Mouse (Mus musculus) lung, postnatal 0 days (tissue): ENCODE results near the gene Zdhhc22.

Experiments used
- CTCF ChIP-seq: IDR thresholded peaks from 2 replicates; pipeline ENCODE4 v1.5.1; 2016; ENCODE audit warnings: antibody characterized with exemption, mild to moderate bottlenecking
- EP300 ChIP-seq: IDR thresholded peaks from 2 replicates; pipeline ENCODE4 v1.6.1; 2016; ENCODE audit warnings: antibody characterized with exemption, mild to moderate bottlenecking, control low read depth

- TF ChIP-seq CTCF (no peak), EP300 (no peak)
Measured at GRCm38 (mm10) chr12:86959661-86960060, 30.6 kb downstream of the Zdhhc22 start.
